Mouse (Mus musculus): Measurements from ENCODE around the gene Tuba3a.
"Not testable (repeated sequence)": the region's sequence is repeated elsewhere in the genome, so short reads cannot be mapped to it uniquely, and the experiment has no call there.

Gene Tuba3a

GRCm38 (mm10) chr6:125305465-125305864 lies 19.6 kb upstream of the Tuba3a start:
- DNase-seq, result peak; percentile 27

DNA sequence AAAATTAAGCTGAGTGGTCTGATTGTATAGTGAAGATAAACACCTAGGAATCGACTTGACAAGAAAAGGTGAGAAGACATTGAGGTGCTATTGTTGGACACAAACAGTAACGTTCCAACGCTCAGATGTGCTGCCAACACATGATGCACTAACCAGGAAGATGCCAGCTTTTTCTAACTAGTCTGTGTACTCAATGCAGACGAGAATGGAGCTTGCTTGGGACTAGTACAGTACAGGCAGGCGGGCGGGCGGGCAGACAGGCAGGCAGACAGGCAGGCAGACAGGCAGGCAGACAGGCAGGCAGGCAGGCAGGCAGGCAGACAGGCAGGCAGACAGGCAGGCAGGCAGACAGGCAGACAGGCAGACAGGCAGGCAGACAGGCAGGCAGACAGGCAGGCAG lies 18.6 kb upstream of the Tuba3a start:
- DNase-seq, result not testable (repeated sequence)

- no peak for DNase-seq
Measured at GRCm38 (mm10) chr6:125303242-125303641, 17.4 kb upstream of the Tuba3a start.

DNA sequence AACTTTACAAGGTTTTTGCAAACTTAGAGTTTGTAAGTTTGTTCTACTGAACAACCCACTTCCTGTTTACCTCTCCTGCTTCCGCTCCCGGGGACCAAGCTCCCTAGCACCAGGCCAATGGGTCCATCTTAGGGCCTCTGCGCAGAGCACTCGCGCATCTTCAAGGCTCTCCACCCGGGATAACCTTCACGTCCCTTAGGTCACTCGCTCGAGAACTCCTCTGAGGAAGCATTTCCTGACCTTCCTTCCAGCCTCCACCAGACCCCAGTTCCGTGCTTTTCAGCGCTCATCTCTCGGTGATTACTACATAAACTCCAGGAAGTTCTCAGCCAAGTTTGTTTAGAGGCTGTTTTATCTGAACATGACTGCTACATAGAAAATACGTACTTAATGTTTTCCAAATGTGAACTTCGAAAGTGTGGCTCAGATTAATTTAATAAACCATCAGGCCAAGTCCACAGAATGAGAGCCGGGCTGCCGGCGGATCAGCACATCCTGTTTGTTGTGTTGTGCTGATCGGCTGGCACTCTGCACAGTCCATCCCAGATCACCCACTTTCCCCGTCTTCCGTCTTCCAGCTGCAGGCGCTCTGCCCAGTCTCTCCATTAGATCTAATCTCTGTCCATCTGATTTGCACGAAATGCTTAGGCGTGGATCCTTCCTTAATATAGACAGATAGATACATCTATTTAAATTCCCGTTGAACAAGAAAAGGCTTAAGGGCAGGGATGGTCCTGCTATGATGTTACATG lies 16.6 kb upstream of the Tuba3a start:
- DNase-seq, result peak; percentile 54

DNA sequence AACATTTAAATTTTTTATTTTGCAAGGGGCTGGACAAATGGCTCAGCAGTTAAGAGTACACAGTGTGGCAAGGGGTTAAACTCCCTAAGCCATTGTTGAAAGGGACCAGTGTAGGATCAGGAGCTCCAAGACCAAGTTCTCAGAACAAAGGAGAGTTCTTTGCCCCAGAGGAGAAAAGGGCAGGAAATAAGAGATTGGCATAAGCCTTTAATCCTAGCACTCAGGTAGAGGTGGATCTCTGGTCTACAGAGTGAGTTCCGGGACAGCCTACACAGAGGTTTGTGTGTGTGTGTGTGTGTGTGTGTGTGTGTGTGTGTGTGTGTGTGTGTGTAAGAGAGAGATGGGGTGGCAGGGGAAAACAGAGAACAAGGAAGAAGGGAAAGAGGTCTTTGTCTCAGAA lies 15.1 kb upstream of the Tuba3a start:
- no peak for DNase-seq

GRCm38 (mm10) chr6:125297149-125297820 lies 11.4 kb upstream of the Tuba3a start:
- DNase-seq, result no peak

- DNase-seq, result no peak
Measured at GRCm38 (mm10) chr6:125294049-125294448, 8.2 kb upstream of the Tuba3a start.

DNA sequence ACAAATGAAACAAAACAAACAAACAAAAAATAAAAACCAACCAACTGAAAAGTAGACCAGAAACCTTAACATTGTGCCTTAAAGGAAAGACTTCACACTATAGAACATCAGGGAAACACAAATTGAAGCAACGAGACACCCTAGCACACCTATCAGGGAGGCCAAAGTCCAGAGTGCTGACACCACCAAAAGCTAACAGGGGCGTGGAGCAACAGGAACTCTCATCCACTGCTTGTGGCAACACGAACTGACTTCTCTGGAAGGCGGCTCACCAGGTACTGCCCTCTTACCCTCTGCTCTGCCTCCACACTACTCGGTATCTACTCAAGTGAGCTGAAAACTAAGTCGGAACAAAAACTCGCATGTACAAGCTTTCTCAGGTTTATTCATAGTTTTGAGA lies 6.4 kb upstream of the Tuba3a start:
- no peak for DNase-seq

GRCm38 (mm10) chr6:125291329-125291728 lies 5.5 kb upstream of the Tuba3a start:
- no peak for DNase-seq

- no peak for DNase-seq
Measured at GRCm38 (mm10) chr6:125288730-125289129, 2.9 kb upstream of the Tuba3a start.

- DNase-seq, result no peak
Measured at GRCm38 (mm10) chr6:125286944-125287343, 1.1 kb upstream of the Tuba3a start.

DNA sequence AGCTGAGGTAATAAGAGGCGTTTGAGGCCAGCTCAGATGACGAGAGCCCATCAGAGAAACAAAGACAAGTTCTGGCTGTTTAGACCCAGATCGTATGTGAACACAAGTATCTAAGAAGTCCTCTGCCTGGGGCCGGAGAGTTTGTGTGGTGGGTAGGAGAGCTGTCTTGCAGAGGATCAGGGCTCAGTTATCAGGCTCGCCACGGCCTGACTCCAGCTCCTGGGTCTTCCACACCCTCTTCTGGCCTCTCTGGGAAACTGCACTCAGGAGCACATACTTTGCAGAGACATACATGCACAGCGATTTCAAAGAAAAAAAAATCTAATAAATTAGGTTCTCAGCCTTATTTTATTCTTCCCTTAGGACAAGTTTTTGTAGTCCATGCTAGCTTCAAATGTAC lies 1.1 kb downstream of the Tuba3a start:
- no peak for DNase-seq

DNA sequence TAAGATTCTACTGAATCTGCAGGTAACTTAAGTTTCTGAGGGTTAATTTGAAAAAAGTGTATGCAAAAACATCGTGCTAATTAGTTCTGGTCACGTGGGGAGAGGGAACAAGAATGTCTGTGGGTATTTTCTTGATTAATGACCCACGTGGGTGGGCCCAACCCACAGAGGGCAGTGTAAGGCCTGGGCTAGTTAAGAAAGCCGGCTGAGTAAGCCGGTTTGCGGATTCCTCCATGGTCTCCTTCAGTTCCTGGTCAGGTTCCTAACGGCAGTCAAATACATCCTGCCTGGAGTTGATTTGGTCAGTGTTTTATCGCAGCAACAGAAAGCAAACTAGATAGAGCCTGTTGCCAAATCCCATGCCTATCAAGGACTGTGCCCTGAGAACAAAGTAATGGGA lies 1.6 kb downstream of the Tuba3a start:
- DNase-seq, result peak; percentile 58

GRCm38 (mm10) chr6:125282721-125283120 lies 3.1 kb downstream of the Tuba3a start:
- not testable (repeated sequence) for DNase-seq

DNA sequence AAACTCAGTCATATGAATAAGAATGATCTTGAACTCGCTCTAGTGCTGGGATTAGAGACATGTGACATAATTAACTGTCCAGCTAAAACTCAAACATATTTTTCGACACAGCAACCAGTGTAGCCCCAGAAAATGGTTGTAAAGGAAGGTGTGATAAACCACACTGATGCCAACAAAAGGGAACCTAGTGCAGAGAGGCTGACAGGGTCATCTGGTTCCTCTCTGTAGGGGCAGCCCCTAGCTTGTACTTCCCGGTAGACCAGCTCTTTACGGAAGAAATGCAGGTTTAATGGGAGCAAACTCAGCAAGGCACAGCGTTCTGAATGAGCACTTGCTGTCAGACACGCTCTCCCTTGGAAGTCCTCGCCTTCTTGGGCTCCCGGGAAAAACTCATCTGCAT lies 6.1 kb downstream of the Tuba3a start:
- DNase-seq, result no peak

DNA sequence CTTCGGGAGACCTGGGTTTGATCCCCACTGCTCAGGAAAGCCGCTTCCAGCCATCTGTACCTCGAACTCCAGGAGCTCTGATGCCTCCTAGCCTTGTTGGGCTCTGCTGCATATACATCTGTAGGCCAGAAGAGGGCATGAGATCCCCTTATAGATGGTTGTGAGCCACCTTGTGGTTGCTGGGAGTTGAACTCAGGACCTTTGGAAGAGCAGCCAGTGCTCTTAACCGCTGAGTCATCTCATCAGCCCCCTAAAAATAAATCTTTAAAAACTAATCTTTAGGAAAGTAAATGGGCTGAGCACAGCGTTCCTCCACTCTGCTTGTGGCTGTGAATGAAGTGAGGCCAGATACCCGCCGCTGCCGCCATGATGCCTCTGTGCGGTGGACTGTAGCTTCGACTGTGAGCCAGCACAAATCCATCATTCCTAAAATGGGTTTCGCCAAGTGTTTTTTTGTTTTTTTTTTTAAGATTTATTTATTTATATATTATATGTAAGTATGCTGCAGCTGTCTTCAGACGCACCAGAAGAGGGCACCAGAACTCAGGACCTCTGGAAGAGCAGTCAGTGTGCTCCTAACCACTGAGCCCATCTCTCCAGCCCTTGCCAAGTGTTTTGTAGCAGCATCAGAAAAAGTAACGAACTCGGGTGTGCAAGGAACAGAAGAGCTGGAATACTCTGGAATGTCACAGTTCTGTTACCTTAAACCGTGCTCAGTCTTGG lies 10.8 kb downstream of the Tuba3a start:
- peak; percentile 81 for DNase-seq

DNA sequence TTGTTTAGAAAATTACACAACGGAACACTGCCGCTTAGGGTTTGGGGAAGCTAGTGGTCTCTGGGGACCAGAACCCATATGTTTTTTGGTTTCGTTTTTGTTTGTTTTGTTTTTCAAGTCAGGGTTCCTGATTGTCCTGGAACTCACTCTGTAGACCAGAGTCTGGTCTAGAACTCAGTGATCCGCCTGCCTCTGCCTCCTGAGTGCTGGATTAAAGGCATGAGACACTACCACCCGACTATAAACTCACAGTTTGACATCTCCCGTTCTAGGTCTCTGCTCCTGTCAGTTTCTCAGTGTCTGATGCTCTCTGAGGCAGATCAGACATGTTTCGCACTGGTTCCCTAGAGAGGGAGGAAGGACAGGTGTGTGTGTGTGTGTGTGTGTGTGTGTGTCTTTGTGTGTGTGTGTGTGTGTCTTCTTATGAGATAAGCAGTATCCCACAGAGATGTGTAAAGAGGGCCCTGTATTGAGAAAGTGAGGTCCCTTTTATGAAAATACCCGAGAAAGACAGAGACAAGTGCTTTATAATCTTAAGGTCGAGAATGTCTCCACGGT lies 13.5 kb downstream of the Tuba3a start:
- no peak for DNase-seq

DNA sequence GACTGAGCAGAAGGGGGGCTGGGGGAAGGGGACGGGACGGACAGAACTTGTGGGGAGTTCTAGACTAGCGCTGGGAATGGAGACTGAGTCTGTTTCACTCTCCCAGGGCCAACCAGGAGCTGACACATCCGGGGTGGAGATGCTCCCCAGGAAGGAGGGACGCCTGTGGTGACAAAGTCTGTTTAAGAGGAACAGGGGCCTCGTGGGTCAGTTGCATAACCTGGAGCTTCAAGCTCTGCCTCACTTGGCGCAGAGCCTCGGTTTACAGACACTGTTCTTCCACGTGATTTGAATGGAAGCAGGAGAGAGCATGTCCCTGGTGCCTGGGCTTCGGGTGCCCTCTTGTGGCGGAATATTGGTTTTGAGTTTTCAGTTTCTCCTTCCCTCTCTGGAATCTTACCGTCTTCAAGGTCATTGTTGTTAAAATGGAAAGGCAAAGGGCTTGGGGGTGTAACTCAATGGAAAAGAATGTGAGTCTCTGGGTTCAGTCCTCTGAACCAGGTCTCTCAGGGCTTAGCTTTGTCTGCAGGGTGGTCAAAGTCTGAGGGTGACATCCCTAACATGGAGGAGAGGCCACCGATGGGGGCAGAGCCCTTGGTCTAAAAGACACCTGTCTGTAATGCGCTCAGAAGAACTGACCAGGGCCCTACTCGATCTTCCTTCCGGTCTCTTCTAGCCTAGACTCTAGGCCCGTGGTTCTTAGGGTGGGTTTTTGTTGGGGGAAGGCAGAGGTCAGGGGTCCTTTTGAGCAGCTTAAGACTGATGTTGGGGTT lies 14.2 kb downstream of the Tuba3a start:
- peak; percentile 95 for DNase-seq

DNA sequence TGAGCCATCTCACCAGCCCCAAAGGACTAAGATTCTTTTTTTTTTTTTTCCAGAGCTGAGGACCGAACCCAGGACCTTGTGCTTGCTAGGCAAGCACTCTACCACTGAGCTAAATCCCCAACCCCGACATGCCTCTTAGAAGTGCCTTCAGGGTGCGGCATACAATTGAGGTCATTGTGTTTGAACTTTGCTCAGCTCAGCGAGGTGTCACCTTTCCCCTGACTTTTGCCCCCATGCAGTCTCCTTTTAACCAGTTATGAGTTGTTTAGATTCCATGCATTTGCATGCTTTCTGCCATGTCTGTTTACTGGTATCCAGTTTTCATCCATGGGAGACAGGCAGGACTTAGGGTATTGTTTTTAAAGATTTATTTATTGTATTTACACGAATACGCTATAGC lies 17.0 kb downstream of the Tuba3a start:
- no peak for DNase-seq

DNA sequence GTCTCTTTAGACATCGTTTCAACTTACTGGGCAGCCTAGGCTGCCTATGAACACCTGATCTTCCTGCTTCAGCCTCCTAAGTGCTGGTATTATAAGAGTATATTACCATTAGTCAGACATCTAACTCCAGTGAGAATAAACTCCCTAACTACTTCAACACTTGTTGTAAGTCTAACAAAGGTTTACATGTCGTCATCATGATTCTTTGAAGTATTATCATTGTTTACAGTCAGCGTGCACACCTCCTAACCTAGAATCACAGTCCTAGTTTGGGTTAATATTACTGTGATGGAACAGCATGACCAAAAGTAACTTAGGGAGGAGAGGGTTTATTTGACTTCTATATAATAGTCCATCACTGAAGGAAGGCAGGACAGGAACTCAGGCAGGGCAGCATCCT lies 18.4 kb downstream of the Tuba3a start:
- DNase-seq, result no peak

GRCm38 (mm10) chr6:125266600-125266999 lies 19.2 kb downstream of the Tuba3a start:
- not testable (repeated sequence) for DNase-seq

- DNase-seq, result no peak
Measured at GRCm38 (mm10) chr6:125266091-125266490, 19.8 kb downstream of the Tuba3a start.

GRCm38 (mm10) chr6:125265239-125265638 lies 20.6 kb downstream of the Tuba3a start:
- DNase-seq, result no peak
